Mouse (Mus musculus) liver, embryonic 14.5 days (tissue): ENCODE results near the gene Cgas. TPM values are rescaled to one million over a fixed set of nuclear protein-coding genes. Genes with fewer than 3 reads are reported as not detected.
A peak's percentile ranks its signal among the peaks of the same experiment; 100 is the strongest.

Source experiments
- ATAC-seq: fragments of 200-750 bp; cut with Nextera tagmentation; 2 replicates; pipeline ENCODE4 v1.8.0; 2017; ENCODE audit warnings: moderate number of reproducible peaks, mild to moderate bottlenecking, moderate library complexity; ENCODE audit not compliant: insufficient read depth
- DNase-seq, 3 experiments: peaks; one replicate each; pipeline ENCODE4 v3.0.0-alpha.2; 2012 to 2013; ENCODE audit warnings: low read depth in 3 of 3, low spot score in 3 of 3
- H3K27ac ChIP-seq: fragments of 300-500 bp; sonication (generic); 2 replicates; pipeline ENCODE4 v1.5.1; 2014; ENCODE audit warnings: moderate library complexity, mild to moderate bottlenecking, control low read depth, inconsistent platforms
- H3K27me3 ChIP-seq: fragments of 300-500 bp; sonication (generic); 2 replicates; pipeline ENCODE4 v1.6.1; 2014; ENCODE audit warnings: mild to moderate bottlenecking, low read length, moderate library complexity; ENCODE audit not compliant: control insufficient read depth, insufficient read depth
- H3K36me3 ChIP-seq: fragments of 300-500 bp; sonication (generic); replicated peaks from 2 replicates; pipeline ENCODE4 v1.6.1; 2014; ENCODE audit warnings: low read depth; ENCODE audit not compliant: control insufficient read depth, insufficient read depth
- H3K4me1 ChIP-seq, 2 experiments: fragments of 200-500 bp in 1 of 2; fragments of 300-500 bp in 1 of 2; sonication (generic) in 1 of 2; replicated peaks; 2 replicates each; pipeline ENCODE4 v1.6.1; 2012 to 2014; ENCODE audit warnings: antibody characterized with exemption in 1 of 2, inconsistent platforms in 1 of 2, low read length in 1 of 2; ENCODE audit not compliant: control insufficient read depth in 2 of 2, insufficient read depth in 2 of 2
- H3K4me2 ChIP-seq: fragments of 300-500 bp; sonication (generic); 2 replicates; pipeline ENCODE4 v1.6.1; 2014; ENCODE audit warnings: low read depth, mild to moderate bottlenecking, control low read depth, moderate library complexity
- H3K4me3 ChIP-seq, 2 experiments: fragments of 200-500 bp in 1 of 2; fragments of 300-500 bp in 1 of 2; sonication (generic) in 1 of 2; 2 replicates each; pipeline ENCODE4 v1.5.1; 2012 to 2014; ENCODE audit warnings: low read depth in 2 of 2, low read length in 2 of 2, mild to moderate bottlenecking in 2 of 2, control low read depth in 1 of 2, inconsistent platforms in 1 of 2, moderate library complexity in 1 of 2; ENCODE audit not compliant: insufficient read depth in 1 of 2
- H3K9ac ChIP-seq: fragments of 300-500 bp; sonication (generic); replicated peaks from 2 replicates; pipeline ENCODE4 v1.6.1; 2014; ENCODE audit warnings: mild to moderate bottlenecking, control low read depth, moderate library complexity
- H3K9me3 ChIP-seq: fragments of 300-500 bp; sonication (generic); 2 replicates; pipeline ENCODE4 v1.6.1; 2016; ENCODE audit warnings: low read length, mixed read lengths; ENCODE audit not compliant: control insufficient read depth
- CTCF ChIP-seq: IDR thresholded peaks from 2 replicates; pipeline ENCODE4 v1.5.1; 2016; ENCODE audit warnings: antibody characterized with exemption, low read depth, control low read depth
- EP300 ChIP-seq: IDR thresholded peaks from 2 replicates; pipeline ENCODE4 v1.6.1; 2016; ENCODE audit warnings: antibody characterized with exemption, low read depth
- WGBS: fragments of 180-500 bp; shearing (Covaris S2); extraction: QIAGEN DNeasy Blood & Tissue Kit; methylation state at CpG from one replicate; pipeline ENCODE4 v1.1.7; 2014; ENCODE audit not compliant: insufficient replicate concordance; 5-methylcytosine and 5-hydroxymethylcytosine counted together
- polyA plus RNA-seq, 2 experiments: library from polyadenylated mRNA; depleted of rRNA in 1 of 2; stranded (reverse) in 1 of 2; unstranded in 1 of 2; fragments of >200 nt; fragmentation: Nextera tagmentation in 1 of 2; extraction: Ambion mirVana in 1 of 2; gene quantifications; 2 replicates each; pipeline versions ENCODE4 v1.2.1 to v1.2.3; 2012 to 2014

Cgas gene
- polyA plus RNA-seq, 2 experiments: 0.66 to 1.0 TPM

DNA sequence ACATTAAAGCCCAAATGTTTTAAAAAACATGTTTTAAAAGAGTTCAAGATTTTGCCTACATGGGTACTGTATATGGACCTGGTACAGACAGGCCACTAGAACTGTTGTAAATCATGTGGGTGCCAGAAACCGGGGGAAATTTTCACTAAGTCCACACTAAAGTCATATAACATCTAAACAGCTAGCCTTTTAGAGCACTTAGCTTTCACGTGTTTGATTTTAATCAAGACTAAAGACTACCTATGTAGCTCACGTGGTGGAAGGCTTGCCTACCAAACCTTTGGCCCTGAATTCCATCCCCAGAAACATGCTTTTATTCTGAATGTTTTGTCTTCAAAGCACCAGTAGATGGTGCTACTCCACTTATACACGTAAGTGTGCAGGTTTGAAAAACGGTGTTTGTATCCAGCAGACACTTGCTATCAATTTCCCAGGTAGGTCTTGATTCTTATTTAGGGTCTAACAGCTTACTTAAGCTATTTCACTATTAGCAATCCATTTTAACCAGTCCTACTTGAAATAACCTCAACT is 34.0 kb upstream of the Cgas start:
- peak; percentile 5 for ATAC-seq
- H3K4me1 ChIP-seq: no peaks in the 10 kb centered on the region; a peak in 1 of 4 replicates
- TF ChIP-seq EP300 (no peak; the same call in 1 of the 2 replicates), CTCF (peak; percentile 59; the same call in 1 of the 2 replicates)
- 4% methylated on average over 5 of the region's 5 CpGs for WGBS
- H3K4me2 ChIP-seq: no peak overlapping the region
- no peak overlapping the region for H3K4me3 ChIP-seq
- H3K27me3 ChIP-seq: no peaks in the 10 kb centered on the region
- peaks cover 56% of the 10 kb centered on the region for H3K36me3 ChIP-seq
- H3K27ac ChIP-seq: no peak overlapping the region; the same call in 1 of the 2 replicates
- peak in 1 of 3 experiments; percentile 58 for DNase-seq
- no peak overlapping the region for H3K9ac ChIP-seq
- no peaks in the 10 kb centered on the region for H3K9me3 ChIP-seq

DNA sequence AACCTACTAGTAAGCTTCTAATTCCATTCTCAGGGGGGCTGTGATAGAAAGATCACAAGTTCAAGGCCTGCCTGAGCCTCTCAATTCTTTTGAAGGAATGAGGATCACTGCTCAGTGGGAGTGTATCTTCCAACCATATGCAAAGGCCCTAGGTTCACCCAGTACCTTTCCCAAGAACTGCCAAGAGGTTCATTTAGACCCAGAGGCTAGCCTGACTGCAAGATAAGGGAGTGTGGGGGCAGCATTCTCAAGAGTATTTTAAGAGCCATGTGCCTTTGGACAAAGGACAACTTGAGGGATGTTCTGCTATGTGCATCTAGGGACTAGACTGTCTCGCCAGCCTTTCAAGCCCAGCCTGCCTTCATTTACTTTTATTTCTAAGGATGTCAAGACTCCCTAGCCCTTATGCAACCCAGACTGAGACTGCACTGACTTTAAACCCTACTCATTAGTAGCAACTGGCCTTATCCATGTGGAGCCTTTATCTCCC is 33.5 kb upstream of the Cgas start:
- H3K9me3 ChIP-seq: no peaks in the 10 kb centered on the region
- ATAC-seq (peak; percentile 32), DNase-seq (peak in 1 of 3 experiments; percentile 26)
- H3K36me3 ChIP-seq: peaks cover 56% of the 10 kb centered on the region
- no peak overlapping the region for H3K4me2 ChIP-seq
- H3K4me3 ChIP-seq: no peak overlapping the region
- H3K4me1 ChIP-seq: no peaks in the 10 kb centered on the region; a peak in 1 of 4 replicates
- no peaks in the 10 kb centered on the region for H3K27me3 ChIP-seq
- no peak overlapping the region for H3K9ac ChIP-seq
- H3K27ac ChIP-seq: no peak overlapping the region; the same call in 1 of the 2 replicates
- 8% methylated on average over 1 of the region's 1 CpGs for WGBS
- TF ChIP-seq EP300 (no peak), CTCF (no peak)

DNA sequence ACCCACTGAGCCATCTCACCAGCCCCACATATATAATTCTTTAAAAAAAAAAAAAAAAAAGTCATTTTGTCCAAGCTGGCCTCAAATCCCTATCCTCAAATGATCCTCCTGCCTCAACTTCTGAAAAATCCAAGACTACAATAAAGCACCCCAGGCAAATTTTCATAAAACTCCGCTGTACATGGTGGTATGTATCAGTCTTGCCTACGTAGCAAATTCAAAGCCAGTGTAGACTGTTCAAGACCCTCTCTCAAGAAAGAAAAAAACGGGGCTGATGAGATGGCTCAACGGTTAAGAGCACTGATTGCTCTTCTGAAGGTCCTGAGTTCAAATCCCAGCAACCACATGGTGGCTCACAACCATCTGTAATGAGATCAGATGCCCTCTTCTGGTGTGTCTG is 32.8 kb upstream of the Cgas start:
- no peak overlapping the region for H3K27ac ChIP-seq
- peaks cover 60% of the 10 kb centered on the region for H3K36me3 ChIP-seq
- no peaks in the 10 kb centered on the region for H3K9me3 ChIP-seq
- no peak for TF ChIP-seq EP300
- no peak for TF ChIP-seq CTCF
- 70% methylated on average over 4 of the region's 4 CpGs for WGBS
- no peak overlapping the region for H3K4me3 ChIP-seq
- no peak for ATAC-seq
- no peak overlapping the region for H3K9ac ChIP-seq
- H3K4me1 ChIP-seq: no peaks in the 10 kb centered on the region; a peak in 1 of 4 replicates
- H3K27me3 ChIP-seq: no peaks in the 10 kb centered on the region
- no peak overlapping the region for H3K4me2 ChIP-seq
- no peak for DNase-seq

DNA sequence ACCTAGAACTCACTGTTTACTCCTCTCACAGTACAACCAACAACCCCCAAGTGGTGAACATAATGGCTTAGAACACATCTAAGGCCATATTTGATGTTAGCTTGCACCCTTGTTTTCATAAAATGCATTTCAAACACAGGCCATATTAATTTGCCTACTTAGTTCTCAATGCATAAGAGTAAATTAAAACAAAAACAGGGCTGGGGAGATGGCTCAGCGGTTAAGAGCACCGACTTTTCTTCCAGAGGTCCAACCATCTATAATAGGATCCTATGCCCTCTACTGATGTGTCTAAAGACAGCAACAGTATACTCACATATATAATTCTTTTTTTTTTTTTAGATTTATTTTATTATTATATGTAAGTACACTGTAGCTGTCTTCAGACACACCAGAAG is 32.3 kb upstream of the Cgas start:
- no peak overlapping the region for H3K27ac ChIP-seq
- ATAC-seq (no peak), DNase-seq (no peak)
- no peaks in the 10 kb centered on the region for H3K9me3 ChIP-seq
- no peaks in the 10 kb centered on the region; a peak in 1 of 4 replicates for H3K4me1 ChIP-seq
- H3K36me3 ChIP-seq: peaks cover 61% of the 10 kb centered on the region
- no peaks in the 10 kb centered on the region for H3K27me3 ChIP-seq
- H3K9ac ChIP-seq: no peak overlapping the region
- H3K4me3 ChIP-seq: no peak overlapping the region
- TF ChIP-seq CTCF: no peak
- no peak for TF ChIP-seq EP300
- no peak overlapping the region for H3K4me2 ChIP-seq
- WGBS: 78% methylated on average over 2 of the region's 2 CpGs

DNA sequence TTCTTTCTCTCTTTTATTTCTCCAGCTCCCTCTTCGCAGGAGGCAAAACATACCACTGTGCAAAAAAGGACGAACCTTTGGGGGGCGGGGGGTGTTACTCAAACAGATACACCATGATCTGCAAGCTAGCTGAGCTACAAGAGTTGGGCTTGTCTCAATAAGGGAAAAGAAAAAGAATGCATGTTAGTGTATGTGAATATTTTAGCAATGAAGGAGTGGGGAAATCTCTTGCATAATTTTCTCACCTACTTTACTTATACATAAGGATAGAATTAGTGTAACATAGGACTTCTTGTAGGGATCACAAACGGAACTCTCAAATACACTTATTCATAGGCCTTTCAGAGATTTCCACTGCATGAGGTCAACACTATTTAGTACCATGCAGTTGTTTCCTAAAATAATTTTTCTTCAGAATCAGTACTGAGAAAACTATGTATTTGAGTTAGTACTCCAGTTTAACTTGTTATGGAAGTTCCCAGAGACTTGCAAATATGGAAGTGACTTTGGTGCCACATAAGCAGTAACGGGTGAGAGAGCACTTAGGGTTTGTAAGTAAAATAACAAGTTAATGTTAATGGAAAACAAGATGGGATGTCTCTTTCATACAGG is 31.8 kb upstream of the Cgas start:
- Histone ChIP-seq H3K36me3 (peaks cover 56% of the 10 kb centered on the region), H3K9ac (no peak overlapping the region), H3K4me3 (no peak overlapping the region), H3K27me3 (no peaks in the 10 kb centered on the region), H3K4me1 (no peaks in the 10 kb centered on the region; a peak in 1 of 4 replicates), H3K9me3 (no peaks in the 10 kb centered on the region), H3K27ac (no peak overlapping the region), H3K4me2 (no peak overlapping the region)
- TF ChIP-seq EP300 (no peak), CTCF (no peak)
- no peak for ATAC-seq
- DNase-seq: no peak
- 74% methylated on average over 5 of the region's 5 CpGs for WGBS
